Mouse (Mus musculus): ENCODE measurements around the gene Abhd16a. TPM values are rescaled to one million over a fixed set of nuclear protein-coding genes. Genes with fewer than 3 reads are reported as not detected.

The Abhd16a gene
- polyA plus RNA-seq, 1 experiment = 147 TPM

DNA sequence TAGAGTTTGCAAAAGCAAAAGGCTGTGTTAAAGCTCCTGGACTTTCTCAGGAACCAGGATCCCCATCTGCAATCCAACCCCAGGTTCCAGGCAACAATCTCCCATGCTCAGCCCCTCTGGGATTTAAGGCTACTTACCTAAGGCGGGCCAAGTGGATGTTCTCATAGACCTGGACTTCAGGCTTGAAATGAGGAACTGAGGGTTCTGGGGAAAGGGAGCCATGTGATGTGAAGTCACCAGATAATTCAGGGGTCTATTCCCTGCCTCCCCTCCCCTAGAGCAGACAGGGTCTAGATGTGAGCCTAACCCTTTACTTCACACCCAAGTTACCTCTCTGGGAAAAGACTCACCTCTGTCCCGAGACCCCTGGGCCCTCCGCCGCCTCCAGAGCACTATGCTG lies 8.4 kb upstream of the Abhd16a start:
- Histone ChIP-seq H3K4me3 (ENCODE audit: insufficient read depth, low read length) (no peak overlapping the region), H3K27ac (ENCODE audit: insufficient read depth, low read length) (peak overlapping the region; percentile 80; the same call in 1 of the 2 replicates), H3K4me1 (ENCODE audit: control insufficient read depth, insufficient read depth, low read length) (no peaks in the 10 kb centered on the region)
- TF ChIP-seq POLR2A (IDR thresholded peaks at IDR 0.05; ENCODE audit: extremely low read depth, insufficient read depth, low read length) (no peak), CTCF (IDR thresholded peaks at IDR 0.05; ENCODE audit: extremely low read depth, insufficient read depth, low read length) (no peak)

DNA sequence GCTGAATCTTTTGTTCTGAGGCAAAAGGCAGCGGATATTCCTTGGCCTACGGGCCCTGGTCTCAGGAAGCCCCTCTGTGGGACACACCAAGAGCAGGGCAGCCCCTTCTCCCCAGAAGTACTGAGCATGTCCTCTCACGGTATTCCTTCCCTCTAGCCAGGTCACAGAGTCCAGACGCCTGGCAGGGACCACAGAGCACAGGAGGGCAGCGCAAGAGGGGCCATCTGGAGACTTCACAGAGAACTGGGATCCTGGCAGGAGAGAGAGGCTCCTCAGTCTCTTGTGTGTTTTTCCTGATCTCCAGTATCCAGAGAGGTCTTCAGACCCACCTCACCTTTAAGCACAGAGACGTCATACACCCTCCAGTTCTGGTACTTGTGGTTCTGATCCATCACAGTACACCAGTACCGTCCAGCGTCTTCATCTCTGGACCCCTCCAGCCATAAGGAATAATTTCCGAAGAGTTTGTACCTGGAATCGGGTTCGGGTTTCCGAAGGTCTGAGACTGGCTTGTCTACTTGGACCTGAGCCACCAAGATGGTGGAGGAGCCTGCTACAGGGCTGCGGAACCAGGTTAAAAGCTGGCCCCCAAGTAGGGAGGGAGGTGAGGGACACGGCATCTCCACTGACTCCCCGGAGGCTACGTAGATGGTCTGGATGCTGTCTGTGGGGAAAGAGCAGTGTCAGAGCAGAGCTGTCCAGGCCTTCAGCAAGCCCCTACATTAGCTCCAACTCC lies 6.1 kb upstream of the Abhd16a start:
- Histone ChIP-seq H3K4me3 (ENCODE audit: insufficient read depth, low read length) (no peak overlapping the region), H3K27ac (ENCODE audit: insufficient read depth, low read length) (no peak overlapping the region), H3K4me1 (ENCODE audit: control insufficient read depth, insufficient read depth, low read length) (no peaks in the 10 kb centered on the region)
- TF ChIP-seq CTCF (IDR thresholded peaks at IDR 0.05; ENCODE audit: extremely low read depth, insufficient read depth, low read length) (no peak), POLR2A (IDR thresholded peaks at IDR 0.05; ENCODE audit: extremely low read depth, insufficient read depth, low read length) (no peak)

DNA sequence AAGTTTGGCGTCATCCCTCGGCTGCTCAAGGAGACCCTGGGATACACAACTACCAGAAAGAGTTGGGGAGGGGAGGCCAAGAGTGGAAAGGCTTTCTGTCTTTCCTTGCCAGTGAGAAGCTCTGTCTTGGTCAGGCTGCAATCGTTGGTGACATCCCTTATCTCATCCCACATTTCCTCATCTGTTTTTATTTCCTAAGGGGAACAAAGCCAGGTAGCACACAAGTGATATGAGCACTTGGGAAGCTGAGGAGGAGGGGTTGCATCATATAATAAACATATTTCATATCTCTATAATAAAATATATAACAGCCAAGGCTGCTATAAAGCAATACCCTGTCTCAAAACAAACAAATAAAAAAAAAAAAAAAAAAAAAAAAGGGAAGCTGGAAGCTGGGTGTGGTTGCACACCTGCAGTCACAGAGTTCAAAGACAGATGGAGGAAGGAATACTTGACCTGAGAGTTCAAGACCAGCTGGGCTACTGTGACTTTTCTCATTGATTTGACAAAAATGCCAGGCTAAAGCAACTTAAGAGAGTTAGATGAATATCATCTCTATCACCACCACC lies 5.0 kb upstream of the Abhd16a start:
- no peak overlapping the region for H3K4me3 ChIP-seq (ENCODE audit: insufficient read depth, low read length)
- H3K27ac ChIP-seq (ENCODE audit: insufficient read depth, low read length) = no peak overlapping the region
- no peaks in the 10 kb centered on the region for H3K4me1 ChIP-seq (ENCODE audit: control insufficient read depth, insufficient read depth, low read length)
- TF ChIP-seq POLR2A (IDR thresholded peaks at IDR 0.05; ENCODE audit: extremely low read depth, insufficient read depth, low read length) = no peak
- TF ChIP-seq CTCF (IDR thresholded peaks at IDR 0.05; ENCODE audit: extremely low read depth, insufficient read depth, low read length) = no peak

DNA sequence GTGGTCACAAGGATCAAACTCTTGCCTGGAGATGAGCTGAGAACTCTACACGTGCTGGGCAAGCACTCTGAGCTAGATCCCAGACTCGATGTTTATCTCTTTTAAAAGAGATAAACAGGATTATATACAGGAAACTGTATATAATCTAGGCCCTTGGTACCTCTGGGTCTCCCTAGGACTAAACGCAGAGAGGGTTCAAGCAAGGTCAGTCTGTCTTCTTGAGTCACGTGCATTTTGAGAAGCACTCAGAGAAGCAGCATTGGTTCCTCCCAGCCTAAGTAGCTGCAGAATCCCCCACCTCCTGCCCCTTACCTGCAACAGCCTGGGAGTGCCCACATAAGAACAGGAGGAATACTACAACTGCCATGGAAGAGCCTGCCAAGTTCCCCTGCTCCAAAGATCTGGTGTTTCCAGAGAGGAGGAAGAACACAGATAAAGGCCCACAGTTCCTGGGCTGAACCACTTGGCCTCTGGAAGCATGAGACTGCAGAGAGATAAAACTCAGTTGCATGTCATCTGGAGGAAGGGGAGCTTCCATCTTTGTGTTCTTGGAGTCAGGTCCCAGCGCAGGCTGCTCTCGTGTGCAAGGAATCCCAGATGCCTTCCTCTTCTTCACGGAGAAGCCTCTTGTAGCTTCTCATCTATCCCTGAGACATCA lies 3.7 kb upstream of the Abhd16a start, which contains the start of gene Ly6g6f:
Gene Ly6g6f (minus strand): TSS at position 403 of the 658 bp plus-strand sequence.
- H3K4me1 ChIP-seq (ENCODE audit: control insufficient read depth, insufficient read depth, low read length) = no peaks in the 10 kb centered on the region
- H3K4me3 ChIP-seq (ENCODE audit: insufficient read depth, low read length) = no peak within 1 kb of the TSS
- no peak for TF ChIP-seq POLR2A (IDR thresholded peaks at IDR 0.05; ENCODE audit: extremely low read depth, insufficient read depth, low read length)
- TF ChIP-seq CTCF (IDR thresholded peaks at IDR 0.05; ENCODE audit: extremely low read depth, insufficient read depth, low read length) = no peak
- H3K27ac ChIP-seq (ENCODE audit: insufficient read depth, low read length) = no peak within 1 kb of the TSS

DNA sequence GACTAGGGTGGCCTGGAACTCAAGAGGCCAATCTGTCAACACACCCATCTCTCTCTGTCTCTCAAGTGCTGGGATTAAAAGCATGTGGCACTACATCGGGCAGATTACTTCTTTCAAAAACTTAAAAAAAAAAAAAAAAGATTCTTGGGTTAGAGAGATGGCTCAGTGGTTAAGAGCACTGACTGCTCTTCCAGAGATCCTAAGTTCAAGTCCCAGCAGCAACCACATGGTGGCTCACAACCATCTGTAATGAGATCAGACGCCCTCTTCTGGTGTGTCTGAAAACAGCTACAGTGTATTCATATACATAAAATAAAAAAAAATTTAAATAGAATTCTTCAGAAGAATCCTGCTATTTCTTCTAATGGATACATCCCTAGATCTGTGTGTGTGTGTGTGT lies 912 bp upstream of the Abhd16a start:
- TF ChIP-seq CTCF (IDR thresholded peaks at IDR 0.05; ENCODE audit: extremely low read depth, insufficient read depth, low read length) = no peak
- no peak for TF ChIP-seq POLR2A (IDR thresholded peaks at IDR 0.05; ENCODE audit: extremely low read depth, insufficient read depth, low read length)
- H3K27ac ChIP-seq (ENCODE audit: insufficient read depth, low read length) = no peak overlapping the region
- H3K4me1 ChIP-seq (ENCODE audit: control insufficient read depth, insufficient read depth, low read length) = no peaks in the 10 kb centered on the region; the same call in 1 of the 2 replicates
- H3K4me3 ChIP-seq (ENCODE audit: insufficient read depth, low read length) = no peak overlapping the region

DNA sequence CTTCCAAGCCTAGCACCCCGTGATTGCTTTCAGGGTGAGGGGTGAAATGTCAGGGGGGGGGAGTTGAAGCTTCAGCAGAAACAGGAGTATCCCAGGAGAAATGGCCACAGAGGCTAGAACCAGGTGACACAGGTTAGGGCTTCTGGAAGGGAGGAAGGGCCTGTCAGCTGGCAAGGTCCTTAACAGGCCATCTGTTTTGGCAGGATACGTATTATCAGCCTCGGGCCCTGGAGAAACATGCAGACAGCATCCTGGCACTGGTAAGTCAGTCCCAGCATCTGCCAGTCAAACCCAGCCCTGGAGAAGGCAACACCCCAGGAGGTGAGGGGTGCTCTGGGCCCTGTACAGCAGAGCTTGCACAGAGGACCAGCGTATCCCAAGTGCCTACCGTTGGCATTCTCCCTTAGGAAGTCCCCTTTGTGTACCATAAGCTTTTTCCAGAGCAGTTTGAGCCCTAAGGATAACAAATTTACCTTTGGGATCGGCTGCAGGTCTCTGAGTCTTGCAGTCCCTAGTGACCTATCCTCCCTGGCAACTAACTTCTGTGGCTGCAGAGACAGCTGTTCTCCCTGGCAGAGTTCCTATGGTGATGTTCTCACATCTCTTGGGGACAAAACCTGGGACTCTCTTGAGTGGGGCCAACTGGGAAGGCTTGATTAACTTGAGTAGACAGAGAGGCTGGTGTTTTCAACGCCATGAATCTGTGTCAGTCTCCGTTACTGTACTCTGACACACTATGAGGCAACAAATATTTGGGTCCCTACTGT lies 1.3 kb downstream of the Abhd16a start:
- H3K4me3 ChIP-seq (ENCODE audit: insufficient read depth, low read length) = peak overlapping the region; percentile 62
- H3K27ac ChIP-seq (ENCODE audit: insufficient read depth, low read length) = no peak overlapping the region
- TF ChIP-seq POLR2A (IDR thresholded peaks at IDR 0.05; ENCODE audit: extremely low read depth, insufficient read depth, low read length) = no peak
- no peak for TF ChIP-seq CTCF (IDR thresholded peaks at IDR 0.05; ENCODE audit: extremely low read depth, insufficient read depth, low read length)
- no peaks in the 10 kb centered on the region; the same call in 1 of the 2 replicates for H3K4me1 ChIP-seq (ENCODE audit: control insufficient read depth, insufficient read depth, low read length)

DNA sequence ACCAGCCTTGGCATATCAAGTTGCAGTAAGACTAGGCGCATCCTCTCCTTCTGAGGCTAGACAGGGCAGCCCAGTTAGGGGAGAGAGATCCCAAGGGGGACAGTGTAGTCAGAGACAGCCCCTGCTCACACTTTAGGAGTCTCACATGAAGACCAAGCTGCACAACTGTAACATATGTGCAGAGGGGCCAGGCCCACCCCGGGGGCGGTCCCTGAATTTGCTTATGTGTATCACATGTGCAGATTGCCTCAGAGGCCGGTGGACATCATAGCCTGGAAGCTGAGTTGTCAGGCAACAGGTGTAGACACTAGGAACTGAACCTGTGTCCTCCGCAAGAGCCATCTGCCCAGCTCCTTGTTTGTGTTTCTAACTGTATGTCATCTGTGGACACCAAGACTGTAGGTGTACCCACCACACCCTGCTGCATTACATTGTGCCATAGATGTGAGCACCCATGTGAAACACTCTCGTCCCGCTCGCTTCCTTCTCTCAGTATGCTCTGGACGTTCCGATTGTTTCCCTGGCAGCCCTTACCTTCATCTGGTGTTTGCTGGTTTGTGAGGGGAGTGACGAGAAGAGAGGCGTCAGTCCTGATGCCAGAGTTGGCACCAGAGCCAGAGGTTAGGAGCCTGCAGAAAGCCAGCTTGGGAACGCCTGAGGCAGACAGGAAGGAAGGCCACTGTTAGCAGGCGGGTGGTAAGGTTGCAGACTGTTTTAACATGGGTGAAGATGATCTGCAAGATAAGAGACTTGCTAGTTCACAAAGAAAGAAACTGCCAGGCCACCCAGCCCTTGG lies 3.5 kb downstream of the Abhd16a start:
- Histone ChIP-seq H3K27ac (ENCODE audit: insufficient read depth, low read length) (no peak overlapping the region), H3K4me1 (ENCODE audit: control insufficient read depth, insufficient read depth, low read length) (no peaks in the 10 kb centered on the region; the same call in 1 of the 2 replicates), H3K4me3 (ENCODE audit: insufficient read depth, low read length) (no peak overlapping the region)
- TF ChIP-seq POLR2A (IDR thresholded peaks at IDR 0.05; ENCODE audit: extremely low read depth, insufficient read depth, low read length) = no peak
- no peak for TF ChIP-seq CTCF (IDR thresholded peaks at IDR 0.05; ENCODE audit: extremely low read depth, insufficient read depth, low read length)

DNA sequence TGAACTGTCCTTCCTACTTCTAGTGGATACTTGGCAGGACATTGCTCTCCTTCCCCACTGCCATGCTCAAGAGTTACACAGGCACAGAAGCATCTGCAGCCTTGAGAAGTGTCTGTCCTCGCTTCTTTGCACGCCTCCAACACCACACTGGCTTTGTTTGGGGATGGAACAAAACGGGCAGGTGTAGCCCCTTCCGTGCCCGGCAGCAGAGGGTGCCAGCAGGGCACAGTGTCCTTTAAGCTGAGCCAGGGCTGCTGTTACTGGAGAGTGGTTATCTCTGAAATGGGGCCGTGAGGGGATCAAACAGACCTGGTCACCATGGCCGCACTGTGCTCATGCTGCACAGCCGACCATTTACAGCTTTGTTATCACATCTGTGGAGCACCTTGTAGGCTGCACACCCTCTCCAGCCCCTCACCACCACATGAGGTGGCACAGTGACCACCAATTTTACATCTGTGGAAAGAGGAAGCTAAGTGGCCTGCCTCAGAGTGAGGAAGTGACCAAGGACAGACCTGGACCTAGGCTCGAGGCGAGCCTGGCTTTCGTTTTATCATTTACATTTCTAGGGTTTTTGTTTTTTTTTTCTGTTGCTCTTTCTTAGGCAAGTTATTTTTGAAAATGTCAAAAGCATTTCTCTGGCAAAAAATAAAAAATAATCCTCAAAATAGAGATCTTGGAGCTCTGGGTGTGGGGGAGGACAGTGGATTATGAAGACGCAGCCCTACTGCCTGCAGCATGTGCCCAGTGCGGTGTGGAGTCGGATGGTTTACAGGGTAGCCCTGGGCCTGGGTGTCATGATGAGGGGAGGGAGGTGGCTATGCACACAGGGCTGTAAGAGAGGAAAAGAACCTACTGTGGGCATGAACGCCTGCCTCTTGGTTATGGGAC lies 5.7 kb downstream of the Abhd16a start:
- Histone ChIP-seq H3K4me3 (ENCODE audit: insufficient read depth, low read length) (no peak overlapping the region), H3K4me1 (ENCODE audit: control insufficient read depth, insufficient read depth, low read length) (no peaks in the 10 kb centered on the region; the same call in 1 of the 2 replicates), H3K27ac (ENCODE audit: insufficient read depth, low read length) (peak overlapping the region; percentile 17; the same call in 1 of the 2 replicates)
- no peak for TF ChIP-seq POLR2A (IDR thresholded peaks at IDR 0.05; ENCODE audit: extremely low read depth, insufficient read depth, low read length)
- TF ChIP-seq CTCF (IDR thresholded peaks at IDR 0.05; ENCODE audit: extremely low read depth, insufficient read depth, low read length) = no peak
